Mouse (Mus musculus): ENCODE results near the gene Urb1.

GRCm38 (mm10) chr16:90821046-90821697 is 11.0 kb upstream of the Urb1 start:
- TF ChIP-seq POLR2A (IDR thresholded peaks at IDR 0.05; ENCODE audit: borderline replicate concordance, extremely low read depth, insufficient read depth, insufficient read length, poor library complexity, severe bottlenecking) (no peak), CTCF (IDR thresholded peaks at IDR 0.05; ENCODE audit: borderline replicate concordance, extremely low read depth, insufficient read depth, insufficient read length) (no peak)
